Mouse (Mus musculus) heart, embryonic 16.5 days (tissue): ENCODE data around the gene Ccnf. TPM values are rescaled to one million over a fixed set of nuclear protein-coding genes. Genes with fewer than 3 reads are reported as not detected.

Experiments
- ATAC-seq: fragments of 200-750 bp; cut with Nextera tagmentation; replicated peaks from 2 replicates; pipeline ENCODE4 v1.8.0; 2017; ENCODE audit warnings: moderate number of reproducible peaks; ENCODE audit not compliant: insufficient read depth, low FRiP score; ENCODE audit errors: extremely low read depth
- H3K27ac ChIP-seq: fragments of 300-500 bp; sonication (generic); 2 replicates; pipeline ENCODE4 v1.5.1; 2014; ENCODE audit warnings: mild to moderate bottlenecking, low read length, control low read depth, moderate library complexity
- H3K27me3 ChIP-seq: fragments of 300-500 bp; sonication (generic); 2 replicates; pipeline ENCODE4 v1.6.1; 2014; ENCODE audit warnings: low read length, mixed read lengths; ENCODE audit not compliant: control insufficient read depth, insufficient read depth
- H3K36me3 ChIP-seq: fragments of 300-500 bp; sonication (generic); 2 replicates; pipeline ENCODE4 v1.6.1; 2014; ENCODE audit not compliant: control insufficient read depth, insufficient read depth
- H3K4me1 ChIP-seq: fragments of 300-500 bp; sonication (generic); 2 replicates; pipeline ENCODE4 v1.6.1; 2014; ENCODE audit warnings: low read length, mixed read lengths; ENCODE audit not compliant: control insufficient read depth, insufficient read depth
- H3K4me2 ChIP-seq: fragments of 300-500 bp; sonication (generic); 2 replicates; pipeline ENCODE4 v1.6.1; 2014; ENCODE audit warnings: low read depth, mild to moderate bottlenecking, control low read depth, low read length
- H3K4me3 ChIP-seq: fragments of 300-500 bp; sonication (generic); 2 replicates; pipeline ENCODE4 v1.5.1; 2014; ENCODE audit warnings: mild to moderate bottlenecking, control low read depth, low read length
- H3K9ac ChIP-seq: fragments of 300-500 bp; sonication (generic); 2 replicates; pipeline ENCODE4 v1.6.1; 2014; ENCODE audit warnings: low read length, control low read depth
- H3K9me3 ChIP-seq: fragments of 300-500 bp; sonication (generic); replicated peaks from 2 replicates; pipeline ENCODE4 v1.6.1; 2016; ENCODE audit warnings: low read length; ENCODE audit not compliant: control insufficient read depth
- WGBS: fragments of 180-500 bp; shearing (Covaris S2); extraction: QIAGEN DNeasy Blood & Tissue Kit; methylation state at CpG from one replicate; pipeline ENCODE4 v1.1.7; 2014; 5-methylcytosine and 5-hydroxymethylcytosine counted together
- polyA plus RNA-seq: library from polyadenylated mRNA; unstranded; fragments of >200 nt; fragmentation: Nextera tagmentation; extraction: Ambion mirVana; gene quantifications from 2 replicates; pipeline ENCODE4 v1.2.1, GENCODE M21; 2015

The Ccnf gene
- polyA plus RNA-seq, 1 experiment from 2014 or later = 43.2 TPM

DNA sequence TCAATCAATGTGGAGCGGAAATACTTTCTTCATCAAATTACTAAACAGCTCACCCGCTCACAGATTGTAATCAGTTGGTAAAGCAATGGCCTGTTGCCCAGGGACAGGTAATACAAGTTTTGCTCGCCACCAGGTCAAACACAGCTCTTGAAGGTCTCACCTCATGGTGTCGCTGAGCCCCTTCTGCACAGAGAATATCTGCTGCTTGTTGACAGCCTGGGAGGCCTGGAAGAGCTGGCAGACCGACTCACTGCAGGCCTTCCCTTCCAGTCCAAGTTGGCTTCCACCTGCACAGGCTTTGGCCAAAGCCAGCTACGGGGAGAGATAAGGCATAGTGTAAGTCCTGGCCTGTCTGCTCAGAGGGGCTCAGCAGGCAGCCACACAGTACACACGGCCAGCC, 14.4 kb downstream of the Ccnf start:
- peaks cover 3% of the 10 kb centered on the region for H3K9me3 ChIP-seq
- H3K36me3 ChIP-seq = peaks cover 83% of the 10 kb centered on the region
- no peak for ATAC-seq
- WGBS = 77% methylated on average over 7 of the region's 7 CpGs
- H3K27ac ChIP-seq = no peak overlapping the region
- H3K4me3 ChIP-seq = no peak overlapping the region
- H3K4me2 ChIP-seq = no peak overlapping the region
- no peaks in the 10 kb centered on the region for H3K27me3 ChIP-seq
- H3K4me1 ChIP-seq = peaks cover 2% of the 10 kb centered on the region; the same call in 1 of the 2 replicates
- H3K9ac ChIP-seq = no peak overlapping the region

DNA sequence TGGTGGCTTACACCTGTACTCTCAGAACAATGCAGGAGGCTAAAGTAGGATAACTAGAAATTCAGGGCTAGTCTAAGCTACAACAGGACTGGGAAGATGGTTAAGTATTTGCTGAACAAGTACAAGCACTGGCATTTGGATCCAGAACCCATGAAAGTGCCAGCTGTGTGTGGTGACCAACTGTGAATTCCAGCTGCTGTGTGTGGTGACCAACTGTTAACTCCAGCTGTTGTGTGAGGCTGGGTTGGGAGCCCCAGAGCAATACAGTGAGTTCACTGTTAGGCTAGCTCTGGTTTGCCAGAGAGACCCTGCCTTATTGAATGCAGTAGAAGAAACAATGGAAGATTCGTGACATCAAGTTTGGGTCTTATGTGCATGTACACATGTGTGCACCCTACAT, 14.8 kb downstream of the Ccnf start:
- no peak for ATAC-seq

DNA sequence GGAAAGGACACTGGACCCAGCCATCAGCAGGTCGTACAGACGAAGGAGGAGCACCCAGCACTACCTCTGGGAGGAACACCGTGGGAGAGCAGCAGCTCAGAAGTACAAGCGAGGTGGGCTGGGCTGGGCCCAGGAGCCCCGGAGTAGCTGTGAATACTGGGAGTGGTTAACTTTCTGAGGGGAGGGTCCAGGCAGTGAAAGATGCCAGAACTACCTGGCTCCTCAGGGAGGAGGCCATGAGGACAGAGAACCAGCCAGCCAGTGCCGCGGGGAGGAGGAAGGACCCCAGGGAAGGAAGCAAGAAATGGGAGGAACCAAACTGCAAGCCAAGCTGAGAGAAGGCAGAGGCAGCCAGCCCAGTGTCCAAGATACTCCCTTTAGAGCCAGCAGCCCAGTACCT, 23.3 kb downstream of the Ccnf start:
- no peaks in the 10 kb centered on the region for H3K9me3 ChIP-seq
- no peaks in the 10 kb centered on the region for H3K27me3 ChIP-seq
- H3K4me2 ChIP-seq = no peak overlapping the region
- peaks cover 68% of the 10 kb centered on the region for H3K36me3 ChIP-seq
- no peak overlapping the region for H3K9ac ChIP-seq
- H3K4me3 ChIP-seq = no peak overlapping the region
- H3K4me1 ChIP-seq = no peaks in the 10 kb centered on the region
- H3K27ac ChIP-seq = no peak overlapping the region
- 86% methylated on average over 7 of the region's 7 CpGs for whole genome bisulfite sequencing
- ATAC-seq = no peak

More for the DNA sequence above, 14.8 kb downstream of the Ccnf start:
- H3K9me3 ChIP-seq = peaks cover 3% of the 10 kb centered on the region
- no peak overlapping the region for H3K9ac ChIP-seq
- H3K4me3 ChIP-seq = no peak overlapping the region
- no peaks in the 10 kb centered on the region for H3K27me3 ChIP-seq
- no peak overlapping the region for H3K27ac ChIP-seq
- peaks cover 81% of the 10 kb centered on the region for H3K36me3 ChIP-seq
- WGBS = 97% methylated on average over 1 of the region's 1 CpGs
- no peak overlapping the region for H3K4me2 ChIP-seq
- H3K4me1 ChIP-seq = peaks cover 2% of the 10 kb centered on the region; the same call in 1 of the 2 replicates

DNA sequence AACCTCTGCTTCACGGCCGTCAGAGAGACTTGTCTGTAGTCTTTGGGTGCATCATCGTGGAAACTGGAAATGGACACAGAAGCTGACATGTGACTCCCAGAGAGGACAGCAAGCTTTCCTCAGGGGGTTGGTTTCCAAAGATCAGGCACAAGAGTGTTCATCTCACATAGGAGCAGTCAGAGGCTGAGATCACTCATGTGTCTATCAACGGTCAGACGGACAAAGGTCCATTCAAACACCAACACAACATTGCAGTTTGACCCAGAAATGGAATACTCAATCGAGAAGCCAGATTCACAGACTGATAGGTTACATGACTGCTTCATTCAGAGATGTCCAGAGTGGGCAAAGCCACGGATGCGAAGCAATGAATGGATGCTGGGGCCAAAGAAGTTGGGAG, 24.6 kb downstream of the Ccnf start:
- ATAC-seq = no peak
- Histone ChIP-seq H3K4me3 (no peak overlapping the region), H3K4me1 (no peaks in the 10 kb centered on the region), H3K27me3 (no peaks in the 10 kb centered on the region), H3K36me3 (peaks cover 60% of the 10 kb centered on the region), H3K9ac (no peak overlapping the region), H3K27ac (no peak overlapping the region), H3K4me2 (no peak overlapping the region), H3K9me3 (no peaks in the 10 kb centered on the region)
- 90% methylated on average over 8 of the region's 8 CpGs for WGBS

DNA sequence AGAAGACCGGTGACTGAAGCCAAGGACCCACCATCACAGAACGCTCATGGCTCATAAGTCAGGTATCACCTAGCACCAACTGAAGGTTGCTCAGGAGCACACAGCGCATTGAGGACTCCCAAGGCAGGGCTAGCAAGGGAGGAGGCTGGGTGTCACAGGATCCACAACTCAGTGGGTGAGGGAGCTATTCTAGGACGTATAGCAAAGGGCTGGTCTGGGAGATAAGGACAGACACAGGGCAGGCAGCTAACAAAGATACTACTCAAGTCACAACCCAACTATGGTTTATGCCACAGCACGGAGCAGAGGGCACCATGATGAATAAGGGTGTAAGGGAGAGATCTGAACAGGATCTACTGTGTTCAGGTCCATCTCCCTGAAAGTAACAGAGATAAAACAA, 25.4 kb downstream of the Ccnf start:
- Histone ChIP-seq H3K36me3 (peaks cover 57% of the 10 kb centered on the region), H3K4me2 (no peak overlapping the region), H3K4me1 (peaks cover 4% of the 10 kb centered on the region), H3K27me3 (no peaks in the 10 kb centered on the region), H3K9me3 (no peaks in the 10 kb centered on the region), H3K4me3 (no peak overlapping the region), H3K27ac (no peak overlapping the region), H3K9ac (no peak overlapping the region)
- no peak for ATAC-seq
- 77% methylated on average over 5 of the region's 5 CpGs for WGBS

DNA sequence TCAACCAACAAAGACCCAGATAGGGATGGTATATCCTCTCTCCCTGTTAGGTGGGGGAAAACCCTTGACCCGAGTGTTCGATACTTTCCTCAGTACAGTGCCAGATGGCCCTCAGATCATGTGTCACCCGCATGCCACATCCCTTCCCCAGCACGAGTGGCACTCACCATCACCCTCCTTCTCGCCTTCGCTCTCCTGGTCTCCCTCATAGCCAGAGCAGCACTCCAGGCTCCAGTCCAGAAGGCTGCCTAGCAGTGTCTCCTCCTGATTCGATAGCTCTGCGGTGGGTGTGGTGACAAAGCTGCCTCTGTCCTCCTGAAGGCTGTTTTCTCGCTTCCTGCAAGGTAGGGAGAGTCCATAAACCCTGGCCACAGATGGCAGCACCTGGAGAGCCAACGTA, 26.5 kb downstream of the Ccnf start:
- H3K4me3 ChIP-seq = no peak overlapping the region
- WGBS = 84% methylated on average over 10 of the region's 10 CpGs
- no peak overlapping the region for H3K27ac ChIP-seq
- H3K9ac ChIP-seq = no peak overlapping the region
- peaks cover 9% of the 10 kb centered on the region for H3K4me1 ChIP-seq
- H3K9me3 ChIP-seq = no peaks in the 10 kb centered on the region
- no peak for ATAC-seq
- peaks cover 54% of the 10 kb centered on the region for H3K36me3 ChIP-seq
- no peaks in the 10 kb centered on the region for H3K27me3 ChIP-seq
- H3K4me2 ChIP-seq = no peak overlapping the region

DNA sequence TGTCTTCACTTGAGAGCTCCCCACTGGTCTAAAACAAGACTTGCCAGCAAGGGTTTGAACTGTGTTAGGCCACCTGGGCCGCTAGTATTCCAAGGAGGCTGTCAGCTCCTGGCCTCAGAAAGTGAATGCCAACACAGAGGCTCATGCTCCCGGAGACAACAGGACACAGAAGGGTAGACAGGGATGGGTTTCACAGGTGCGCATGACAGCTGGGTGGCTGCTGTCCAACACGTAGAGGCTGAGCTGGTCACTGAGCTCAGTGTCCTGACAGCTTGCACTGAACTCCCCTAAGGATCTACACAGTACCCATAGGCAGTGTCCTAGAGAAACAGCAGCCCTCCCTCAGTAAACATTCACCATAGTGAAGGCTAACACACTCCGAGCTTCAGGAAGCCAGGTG, 27.8 kb downstream of the Ccnf start:
- WGBS = 84% methylated on average over 5 of the region's 5 CpGs
- Histone ChIP-seq H3K9me3 (no peaks in the 10 kb centered on the region), H3K36me3 (peaks cover 47% of the 10 kb centered on the region)

DNA sequence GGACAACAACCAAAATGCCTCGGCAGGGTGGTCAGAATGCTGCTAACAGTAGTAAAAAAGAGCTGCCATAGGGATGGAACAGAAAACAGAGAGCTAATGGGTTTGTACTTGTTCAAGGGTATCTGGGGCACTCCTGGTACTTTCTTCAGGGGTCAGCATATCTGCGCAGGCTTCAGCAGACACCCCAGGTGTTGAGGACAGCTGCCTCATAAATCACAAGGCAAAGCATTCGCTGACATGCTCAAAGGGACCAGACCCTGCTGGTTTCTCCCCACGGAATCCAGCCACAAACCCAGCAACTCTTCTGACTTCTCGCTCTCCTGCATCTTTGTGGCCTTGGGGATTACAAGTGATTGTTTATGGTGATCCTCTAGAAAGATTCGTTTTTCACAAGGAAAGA, 28.6 kb downstream of the Ccnf start:
- no peaks in the 10 kb centered on the region for H3K27me3 ChIP-seq
- no peak overlapping the region for H3K9ac ChIP-seq
- peaks cover 14% of the 10 kb centered on the region for H3K4me1 ChIP-seq
- H3K36me3 ChIP-seq = peaks cover 45% of the 10 kb centered on the region
- 78% methylated on average over 6 of the region's 6 CpGs for WGBS
- H3K27ac ChIP-seq = no peak overlapping the region
- H3K4me2 ChIP-seq = no peak overlapping the region
- H3K4me3 ChIP-seq = no peak overlapping the region
- H3K9me3 ChIP-seq = no peaks in the 10 kb centered on the region
- no peak for ATAC-seq

More for the DNA sequence above, 27.8 kb downstream of the Ccnf start:
- Histone ChIP-seq H3K9ac (no peak overlapping the region), H3K27ac (no peak overlapping the region), H3K27me3 (no peaks in the 10 kb centered on the region), H3K4me2 (no peak overlapping the region), H3K4me1 (peaks cover 14% of the 10 kb centered on the region), H3K4me3 (no peak overlapping the region)
- ATAC-seq = no peak

DNA sequence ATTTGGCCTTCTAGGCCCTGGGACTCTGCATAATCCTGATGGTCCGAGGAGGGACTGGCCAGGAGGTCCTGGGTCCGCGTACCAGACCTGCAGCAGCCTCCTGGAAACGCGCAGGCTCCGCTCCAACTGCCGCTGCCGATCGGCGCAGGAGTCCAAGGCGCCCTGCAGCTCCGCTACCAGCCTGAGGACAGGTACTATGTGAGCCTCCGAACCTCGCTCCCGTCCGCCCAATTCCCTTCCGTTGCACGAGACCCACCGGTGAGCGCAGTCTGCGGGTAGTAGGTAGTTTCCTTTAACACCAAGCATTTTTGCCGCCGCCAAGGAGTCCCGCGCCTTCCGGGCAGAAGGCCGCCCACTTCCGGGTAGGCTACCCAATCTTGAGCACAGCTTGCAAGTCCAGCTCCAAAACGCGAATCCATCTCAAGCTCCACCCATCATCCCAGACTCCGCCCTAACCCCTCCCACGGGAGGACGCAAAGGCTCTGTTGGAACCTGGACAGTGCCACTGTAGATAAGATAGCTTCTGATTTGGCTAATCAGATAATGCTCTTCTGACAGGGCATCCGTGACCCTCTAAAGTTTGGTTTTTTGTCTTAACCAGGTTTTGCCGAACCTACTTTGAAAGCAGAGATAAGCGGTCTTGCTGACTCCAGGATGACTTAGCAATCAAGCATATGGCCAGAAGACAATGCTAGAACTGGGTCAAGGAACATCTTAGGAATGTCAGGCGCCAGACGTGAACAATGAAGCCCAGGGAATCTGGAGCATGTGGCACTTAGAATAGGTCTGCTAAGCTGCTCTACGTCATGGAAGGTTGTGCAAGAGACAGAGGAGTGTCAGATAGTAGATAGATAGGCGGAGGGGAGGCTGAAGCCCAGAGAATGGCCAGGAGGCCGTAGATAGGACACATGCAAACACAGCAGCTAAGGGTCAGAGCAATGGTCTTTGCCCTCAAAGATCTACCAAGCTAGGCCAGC, 30.6 kb downstream of the Ccnf start, which contains the start of gene Tedc2:
Gene Tedc2, minus strand, starts transcription at position 417 of the 977 bp plus-strand sequence.
- H3K9me3 ChIP-seq = no peaks in the 10 kb centered on the region
- ATAC-seq = peak; percentile 91
- H3K27me3 ChIP-seq = no peaks in the 10 kb centered on the region
- peak within 1 kb of the TSS; percentile 88 for H3K9ac ChIP-seq
- peaks cover 34% of the 10 kb centered on the region for H3K36me3 ChIP-seq
- H3K4me2 ChIP-seq = peak within 1 kb of the TSS; percentile 95
- WGBS = 2% methylated on average over 41 of the region's 41 CpGs
- H3K27ac ChIP-seq = peak within 1 kb of the TSS; percentile 68
- H3K4me1 ChIP-seq = peaks cover 14% of the 10 kb centered on the region
- peak within 1 kb of the TSS; percentile 93 for H3K4me3 ChIP-seq
